Mouse (Mus musculus) cerebellum, adult 18-20 months (tissue): ENCODE results near the gene Galnt11.
"Not testable (repeated sequence)": the region's sequence is repeated elsewhere in the genome, so short reads cannot be mapped to it uniquely, and the experiment has no call there.

Experiments
- DNase-seq, 2 experiments: peaks; one replicate each; pipeline ENCODE4 v3.0.0; 2021

The Galnt11 gene

GRCm38 (mm10) chr5:25221604-25222003 is at the start of gene Galnt11:
TSS of gene Galnt11 (plus strand) at chr5:25221904.
- no peak for DNase-seq

- not testable (repeated sequence) for DNase-seq
These were observed 43.8 kb upstream of the Galnt11 start for GRCm38 (mm10) chr5:25177937-25178336.

- DNase-seq, result not testable (repeated sequence)
These were observed 43.2 kb upstream of the Galnt11 start for GRCm38 (mm10) chr5:25178543-25178942.

- no peak for DNase-seq
These were observed 42.4 kb upstream of the Galnt11 start for GRCm38 (mm10) chr5:25179284-25179683.

GRCm38 (mm10) chr5:25179936-25180488 is 41.7 kb upstream of the Galnt11 start:
- DNase-seq, result no peak

- DNase-seq, result no peak
These were observed 40.6 kb upstream of the Galnt11 start, which contains the start of gene Galntl5 for GRCm38 (mm10) chr5:25181004-25181531. TSS of gene Galntl5 (plus strand) at chr5:25181460.

- no peak for DNase-seq
These were observed 38.1 kb upstream of the Galnt11 start for GRCm38 (mm10) chr5:25183595-25183994.

GRCm38 (mm10) chr5:25184594-25184993 is 37.1 kb upstream of the Galnt11 start:
- DNase-seq, result no peak

- DNase-seq, result no peak
These were observed 34.0 kb upstream of the Galnt11 start for GRCm38 (mm10) chr5:25187727-25188126.

GRCm38 (mm10) chr5:25188802-25189201 is 32.9 kb upstream of the Galnt11 start:
- DNase-seq, result no peak

- no peak for DNase-seq
These were observed 31.2 kb upstream of the Galnt11 start for GRCm38 (mm10) chr5:25190521-25190920.

- DNase-seq, result no peak
These were observed 9.8 kb upstream of the Galnt11 start for GRCm38 (mm10) chr5:25211872-25212271.

GRCm38 (mm10) chr5:25213216-25213615 is 8.5 kb upstream of the Galnt11 start:
- DNase-seq, result not testable (repeated sequence)

GRCm38 (mm10) chr5:25215006-25215405 is 6.7 kb upstream of the Galnt11 start:
- no peak for DNase-seq

- peak; percentile 91 to 97 for DNase-seq
These were observed 1.3 kb downstream of the Galnt11 start, which contains the start of gene E130116L18Rik for GRCm38 (mm10) chr5:25222752-25223702. TSS of gene E130116L18Rik (minus strand) at chr5:25223153.

- not testable (repeated sequence) for DNase-seq
These were observed 2.7 kb downstream of the Galnt11 start for GRCm38 (mm10) chr5:25224377-25224776.

GRCm38 (mm10) chr5:25243101-25243500 is 21.4 kb downstream of the Galnt11 start:
- DNase-seq, result no peak

GRCm38 (mm10) chr5:25245806-25246472 is 24.2 kb downstream of the Galnt11 start:
- DNase-seq, result no peak

- no peak for DNase-seq
These were observed 24.8 kb downstream of the Galnt11 start for GRCm38 (mm10) chr5:25246473-25246865.

- DNase-seq, result no peak
These were observed 25.3 kb downstream of the Galnt11 start for GRCm38 (mm10) chr5:25247036-25247435.

- no peak for DNase-seq
These were observed 30.7 kb downstream of the Galnt11 start for GRCm38 (mm10) chr5:25252423-25252822.

GRCm38 (mm10) chr5:25252825-25253544 is 31.3 kb downstream of the Galnt11 start:
- no peak for DNase-seq
